Mouse (Mus musculus) urinary bladder, postnatal 14 days (tissue): ENCODE results near the gene Pld3.
A peak's percentile ranks its signal among the peaks of the same experiment; 100 is the strongest.

ENCODE experiments used
- DNase-seq: peaks from one replicate; pipeline ENCODE4 v3.0.0; 2021; ENCODE audit warnings: low spot score

Pld3 gene

GRCm38 (mm10) chr7:27552931-27553513 lies at the start of gene Pld3, which contains the start of gene 2310022A10Rik:
TSS of gene Pld3 (minus strand) at chr7:27553218.
TSS of gene 2310022A10Rik (plus strand) at chr7:27553233.
- peak; percentile 96 for DNase-seq

GRCm38 (mm10) chr7:27602161-27602560 lies 49.1 kb upstream of the Pld3 start:
- no peak for DNase-seq

GRCm38 (mm10) chr7:27601628-27602027 lies 48.6 kb upstream of the Pld3 start:
- DNase-seq: no peak

GRCm38 (mm10) chr7:27598053-27598452 lies 45.0 kb upstream of the Pld3 start:
- no peak for DNase-seq

GRCm38 (mm10) chr7:27596586-27597503 lies 43.8 kb upstream of the Pld3 start:
- peak; percentile 68 for DNase-seq

GRCm38 (mm10) chr7:27592934-27593645 lies 40.1 kb upstream of the Pld3 start:
- DNase-seq: no peak

GRCm38 (mm10) chr7:27592217-27592929 lies 39.4 kb upstream of the Pld3 start:
- DNase-seq: peak; percentile 45

GRCm38 (mm10) chr7:27591266-27592216 lies 38.5 kb upstream of the Pld3 start, which contains the start of gene Akt2:
TSS of gene Akt2 (plus strand) at chr7:27591552.
- DNase-seq: peak; percentile 90

- DNase-seq: no peak
These were observed 37.7 kb upstream of the Pld3 start for GRCm38 (mm10) chr7:27590566-27591213.

- DNase-seq: no peak
These were observed 37.1 kb upstream of the Pld3 start for GRCm38 (mm10) chr7:27590088-27590487.

- no peak for DNase-seq
These were observed 34.7 kb upstream of the Pld3 start for GRCm38 (mm10) chr7:27587741-27588140.

GRCm38 (mm10) chr7:27586861-27587260 lies 33.8 kb upstream of the Pld3 start:
- DNase-seq: no peak

- DNase-seq: no peak
These were observed 27.6 kb upstream of the Pld3 start for GRCm38 (mm10) chr7:27580380-27581174.

GRCm38 (mm10) chr7:27578465-27578864 lies 25.4 kb upstream of the Pld3 start:
- DNase-seq: no peak

- no peak for DNase-seq
These were observed 24.6 kb upstream of the Pld3 start for GRCm38 (mm10) chr7:27577589-27577988.

- peak; percentile 39 for DNase-seq
These were observed 23.9 kb upstream of the Pld3 start for GRCm38 (mm10) chr7:27576914-27577313.

- no peak for DNase-seq
These were observed 21.3 kb upstream of the Pld3 start for GRCm38 (mm10) chr7:27574124-27574880.

- DNase-seq: no peak
These were observed 19.1 kb upstream of the Pld3 start for GRCm38 (mm10) chr7:27572133-27572532.
